Mouse (Mus musculus): ENCODE measurements at regions not wholly inside any gene's neighbourhood (a gene's known extent, or its start where the extent isn't known, plus 50 kb on each side); places are given as distances from the start of the nearest gene placed in this dataset.

GRCm38 (mm10) chr1:184480571-184481220, 251.7 kb downstream of the Hlx start:
- DNase-seq (ENCODE audit: low read depth, low spot score) = no peak
- no peak overlapping the region for H3K27ac ChIP-seq (ENCODE audit: control insufficient read depth, low read depth, low read length)
- H3K36me3 ChIP-seq (ENCODE audit: control insufficient read depth in 1 of 2, insufficient read depth in 2 of 2, low read length in 2 of 2) = no peaks in the 10 kb centered on the region

GRCm38 (mm10) chr1:184478006-184478405, 254.4 kb downstream of the Hlx start:
- Histone ChIP-seq H3K9me3 (replicated peaks; ENCODE audit: insufficient read depth, low read length) (no peaks in the 10 kb centered on the region), H3K79me2 (ENCODE audit: control insufficient read depth, insufficient read depth, low read length, poor library complexity) (no peaks in the 10 kb centered on the region), H3K27ac (ENCODE audit: control insufficient read depth, low read depth, low read length) (no peak overlapping the region), H3K36me3 (ENCODE audit: control insufficient read depth in 1 of 2, insufficient read depth in 2 of 2, low read length in 2 of 2) (no peaks in the 10 kb centered on the region), H3K4me3 (ENCODE audit: control insufficient read depth in 1 of 2, insufficient read depth in 1 of 2, low read depth in 2 of 2, low read length in 2 of 2) (no peak overlapping the region), H3K27me3 (ENCODE audit: control insufficient read depth in 1 of 2, insufficient read depth in 2 of 2, low read length in 2 of 2) (no peaks in the 10 kb centered on the region), H3K4me1 (ENCODE audit: control insufficient read depth in 1 of 2, insufficient read depth in 2 of 2, low read length in 2 of 2) (no peaks in the 10 kb centered on the region), H3K9ac (ENCODE audit: control insufficient read depth, low read depth, low read length, poor library complexity, severe bottlenecking) (no peak overlapping the region)
- no peak for TF ChIP-seq TBP (IDR thresholded peaks at IDR 0.05; ENCODE audit: low read depth, low read length)
- no peak for TF ChIP-seq EP300 (IDR thresholded peaks at IDR 0.05; ENCODE audit: low read depth in 1 of 2, low read length in 2 of 2)
- TF ChIP-seq ZMIZ1 (IDR thresholded peaks at IDR 0.05; ENCODE audit: low read depth, low read length) = no peak
- no peak for TF ChIP-seq TCF12 (IDR thresholded peaks at IDR 0.05; ENCODE audit: low read depth, low read length)
- no peak for TF ChIP-seq MXI1 (IDR thresholded peaks at IDR 0.05; ENCODE audit: low read depth, low read length)
- no peak for DNase-seq (ENCODE audit: low read depth, low spot score)

More at GRCm38 (mm10) chr1:184480571-184481220, 251.7 kb downstream of the Hlx start:
- H3K4me1 ChIP-seq (ENCODE audit: control insufficient read depth in 1 of 2, insufficient read depth in 2 of 2, low read length in 2 of 2) = no peaks in the 10 kb centered on the region
- H3K9me3 ChIP-seq (replicated peaks; ENCODE audit: insufficient read depth, low read length) = no peaks in the 10 kb centered on the region
- H3K79me2 ChIP-seq (ENCODE audit: control insufficient read depth, insufficient read depth, low read length, poor library complexity) = no peaks in the 10 kb centered on the region
- TF ChIP-seq ZNF384 (IDR thresholded peaks at IDR 0.05; ENCODE audit: low read depth, low read length) = no peak
- no peak for TF ChIP-seq MAZ (IDR thresholded peaks at IDR 0.05; ENCODE audit: low read depth, low read length)
- no peak for TF ChIP-seq MAX (IDR thresholded peaks at IDR 0.05; ENCODE audit: low read length)
- TF ChIP-seq NELFE (IDR thresholded peaks at IDR 0.05; ENCODE audit: low read depth, low read length) = no peak
- TF ChIP-seq MAFK (IDR thresholded peaks at IDR 0.05; ENCODE audit: borderline replicate concordance, low read depth, low read length) = no peak
- TF ChIP-seq GABPA (IDR thresholded peaks at IDR 0.05; ENCODE audit: low read depth, low read length) = no peak
- no peak for TF ChIP-seq USF1 (IDR thresholded peaks at IDR 0.05; ENCODE audit: low read depth, low read length)
- no peak for TF ChIP-seq MYB (IDR thresholded peaks at IDR 0.05; ENCODE audit: low read depth, low read length)
- no peak for TF ChIP-seq BHLHE40 (IDR thresholded peaks at IDR 0.05; ENCODE audit: borderline replicate concordance, low read depth, low read length)
- no peak for TF ChIP-seq GATA1 (IDR thresholded peaks at IDR 0.05; ENCODE audit: low read depth, low read length)
- no peak for TF ChIP-seq CHD2 (IDR thresholded peaks at IDR 0.05; ENCODE audit: low read length)
- no peak for TF ChIP-seq ETS1 (IDR thresholded peaks at IDR 0.05; ENCODE audit: low read depth, low read length)
- no peak overlapping the region for H3K4me3 ChIP-seq (ENCODE audit: control insufficient read depth in 1 of 2, insufficient read depth in 1 of 2, low read depth in 2 of 2, low read length in 2 of 2)
- H3K27me3 ChIP-seq (ENCODE audit: control insufficient read depth in 1 of 2, insufficient read depth in 2 of 2, low read length in 2 of 2) = no peaks in the 10 kb centered on the region
- no peak overlapping the region for H3K9ac ChIP-seq (ENCODE audit: control insufficient read depth, low read depth, low read length, poor library complexity, severe bottlenecking)

Data from MEL (cell line).